Mouse (Mus musculus) liver, postnatal 0 days (tissue): ENCODE measurements around the gene Lrrc2.

Source experiments
- CTCF ChIP-seq: sonication (generic); IDR thresholded peaks from 2 replicates; pipeline ENCODE4 v1.5.1; 2016; ENCODE audit warnings: antibody characterized with exemption, low read depth
- EP300 ChIP-seq: IDR thresholded peaks from 2 replicates; pipeline ENCODE4 v1.6.1; 2016; ENCODE audit warnings: antibody characterized with exemption, low read depth, mild to moderate bottlenecking

DNA sequence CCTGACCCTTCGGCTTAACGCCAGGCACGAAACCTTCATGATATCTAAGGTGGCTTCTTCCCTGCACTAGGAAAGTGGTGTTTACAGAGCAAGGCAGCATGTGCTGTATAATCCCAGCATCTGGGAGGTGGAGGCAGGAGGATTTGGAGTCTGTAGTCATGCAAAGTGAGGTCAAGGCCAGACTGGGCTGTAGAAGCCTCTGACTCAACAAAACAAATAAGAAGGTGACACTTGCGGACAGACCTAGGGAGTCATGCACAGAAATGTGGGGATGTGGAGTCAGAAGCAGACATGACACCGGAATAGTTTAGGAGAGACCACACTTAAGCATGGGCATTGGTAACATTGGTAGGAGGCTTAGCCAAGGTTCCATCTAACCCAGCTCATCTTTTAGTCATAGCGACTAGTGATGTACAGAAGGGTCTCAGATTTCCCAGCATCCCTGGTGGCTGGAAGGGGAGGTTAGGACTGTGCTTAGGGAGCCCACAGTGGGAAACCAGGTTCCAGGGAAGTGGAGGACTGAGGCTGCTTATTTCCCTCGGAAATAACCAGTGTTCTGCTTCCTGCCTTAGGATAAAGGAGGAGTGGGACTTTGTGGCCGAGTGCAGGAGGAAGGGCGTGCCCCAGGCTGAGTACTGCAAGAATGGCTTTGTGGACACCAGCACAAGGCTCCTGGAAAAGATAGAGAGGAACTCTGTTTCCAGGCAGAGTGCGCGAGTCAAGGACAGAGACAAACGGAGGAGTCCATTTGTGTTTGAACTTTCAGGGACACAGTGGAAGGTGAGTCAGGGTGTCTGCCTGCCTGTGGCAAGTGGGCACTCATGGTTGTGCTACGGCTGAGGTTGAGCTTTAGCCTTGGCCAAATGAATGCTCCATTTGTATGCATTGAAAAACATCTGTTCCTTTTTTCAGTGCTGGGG is 9.1 kb downstream of the Lrrc2 start:
- no peak for TF ChIP-seq EP300
- TF ChIP-seq CTCF = no peak
